Mouse (Mus musculus): ENCODE measurements at regions not wholly inside any gene's neighbourhood (a gene's known extent, or its start where the extent isn't known, plus 50 kb on each side); places are given as distances from the start of the nearest gene placed in this dataset.

- no peaks in the 10 kb centered on the region for H3K9me3 ChIP-seq (replicated peaks; ENCODE audit: control insufficient read depth, low read length)
- H3K4me3 ChIP-seq (ENCODE audit: low read depth, low read length): no peak overlapping the region
- no peaks in the 10 kb centered on the region for H3K27me3 ChIP-seq (ENCODE audit: control insufficient read depth, insufficient read depth, low read length)
- H3K27ac ChIP-seq (ENCODE audit: low read depth, low read length): no peak overlapping the region
- WGBS (ENCODE audit: insufficient replicate concordance): 70% methylated on average over 4 of the region's 4 CpGs
- H3K4me1 ChIP-seq (ENCODE audit: control insufficient read depth, insufficient read depth, low read length): no peaks in the 10 kb centered on the region
- no peak overlapping the region for H3K4me2 ChIP-seq
- ATAC-seq (replicated peaks; ENCODE audit: insufficient number of reproducible peaks, low FRiP score, low TSS enrichment): no peak
- no peaks in the 10 kb centered on the region for H3K36me3 ChIP-seq (ENCODE audit: control insufficient read depth, insufficient read depth, low read length)
- no peak overlapping the region for H3K9ac ChIP-seq (ENCODE audit: low read depth, low read length)
Observed at GRCm38 (mm10) chr1:61277170-61277710, 299.5 kb downstream of the Icos start.

- Histone ChIP-seq H3K27ac (ENCODE audit: low read depth, low read length) (no peak overlapping the region), H3K27me3 (ENCODE audit: control insufficient read depth, insufficient read depth, low read length) (no peaks in the 10 kb centered on the region), H3K9me3 (replicated peaks; ENCODE audit: control insufficient read depth, low read length) (no peaks in the 10 kb centered on the region; the same call in 1 of the 2 replicates), H3K9ac (ENCODE audit: low read depth, low read length) (no peak overlapping the region), H3K36me3 (ENCODE audit: control insufficient read depth, insufficient read depth, low read length) (no peaks in the 10 kb centered on the region), H3K4me1 (ENCODE audit: control insufficient read depth, insufficient read depth, low read length) (no peaks in the 10 kb centered on the region), H3K4me3 (ENCODE audit: low read depth, low read length) (no peak overlapping the region), H3K4me2 (no peak overlapping the region)
- 81% methylated on average over 3 of the region's 3 CpGs for whole genome bisulfite sequencing (ENCODE audit: insufficient replicate concordance)
- no peak for ATAC-seq (replicated peaks; ENCODE audit: insufficient number of reproducible peaks, low FRiP score, low TSS enrichment)
Observed at GRCm38 (mm10) chr1:61288185-61288584, 310.5 kb downstream of the Icos start.

- Histone ChIP-seq H3K27me3 (ENCODE audit: control insufficient read depth, insufficient read depth, low read length) (no peaks in the 10 kb centered on the region), H3K4me3 (ENCODE audit: low read depth, low read length) (no peak overlapping the region), H3K4me2 (no peak overlapping the region), H3K9ac (ENCODE audit: low read depth, low read length) (no peak overlapping the region), H3K9me3 (replicated peaks; ENCODE audit: control insufficient read depth, low read length) (no peaks in the 10 kb centered on the region; the same call in 1 of the 2 replicates), H3K36me3 (ENCODE audit: control insufficient read depth, insufficient read depth, low read length) (no peaks in the 10 kb centered on the region), H3K27ac (ENCODE audit: low read depth, low read length) (no peak overlapping the region), H3K4me1 (ENCODE audit: control insufficient read depth, insufficient read depth, low read length) (0 out of 2 replicates have a peak, but pooled peaks cover 2% of the 10 kb centered on the region)
- 79% methylated on average over 6 of the region's 6 CpGs for WGBS (ENCODE audit: insufficient replicate concordance)
- no peak for ATAC-seq (replicated peaks; ENCODE audit: insufficient number of reproducible peaks, low FRiP score, low TSS enrichment)
Observed at GRCm38 (mm10) chr1:61288946-61289345, 311.2 kb downstream of the Icos start.

GRCm38 (mm10) chr1:61289552-61289951, 311.8 kb downstream of the Icos start:
- no peak overlapping the region for H3K9ac ChIP-seq (ENCODE audit: low read depth, low read length)
- H3K4me3 ChIP-seq (ENCODE audit: low read depth, low read length): no peak overlapping the region
- no peak overlapping the region for H3K4me2 ChIP-seq
- 71% methylated on average over 4 of the region's 4 CpGs for WGBS (ENCODE audit: insufficient replicate concordance)
- no peaks in the 10 kb centered on the region for H3K27me3 ChIP-seq (ENCODE audit: control insufficient read depth, insufficient read depth, low read length)
- no peak overlapping the region for H3K27ac ChIP-seq (ENCODE audit: low read depth, low read length)
- no peak for ATAC-seq (replicated peaks; ENCODE audit: insufficient number of reproducible peaks, low FRiP score, low TSS enrichment)
- no peaks in the 10 kb centered on the region; the same call in 1 of the 2 replicates for H3K9me3 ChIP-seq (replicated peaks; ENCODE audit: control insufficient read depth, low read length)
- H3K4me1 ChIP-seq (ENCODE audit: control insufficient read depth, insufficient read depth, low read length): 0 out of 2 replicates have a peak, but pooled peaks cover 2% of the 10 kb centered on the region
- no peaks in the 10 kb centered on the region for H3K36me3 ChIP-seq (ENCODE audit: control insufficient read depth, insufficient read depth, low read length)

- no peak overlapping the region for H3K4me3 ChIP-seq (ENCODE audit: low read depth, low read length)
Observed at GRCm38 (mm10) chr1:61293106-61293505, 315.4 kb downstream of the Icos start.

GRCm38 (mm10) chr1:61295219-61295618, 317.5 kb downstream of the Icos start:
- H3K4me2 ChIP-seq: no peak overlapping the region
- no peak overlapping the region for H3K27ac ChIP-seq (ENCODE audit: low read depth, low read length)
- ATAC-seq (replicated peaks; ENCODE audit: insufficient number of reproducible peaks, low FRiP score, low TSS enrichment): no peak
- H3K9me3 ChIP-seq (replicated peaks; ENCODE audit: control insufficient read depth, low read length): no peaks in the 10 kb centered on the region; the same call in 1 of the 2 replicates
- H3K9ac ChIP-seq (ENCODE audit: low read depth, low read length): no peak overlapping the region
- no peaks in the 10 kb centered on the region for H3K36me3 ChIP-seq (ENCODE audit: control insufficient read depth, insufficient read depth, low read length)
- WGBS (ENCODE audit: insufficient replicate concordance): 84% methylated on average over 3 of the region's 3 CpGs
- no peak overlapping the region for H3K4me3 ChIP-seq (ENCODE audit: low read depth, low read length)
- H3K27me3 ChIP-seq (ENCODE audit: control insufficient read depth, insufficient read depth, low read length): peaks cover 8% of the 10 kb centered on the region
- 0 out of 2 replicates have a peak, but pooled peaks cover 2% of the 10 kb centered on the region for H3K4me1 ChIP-seq (ENCODE audit: control insufficient read depth, insufficient read depth, low read length)

More at GRCm38 (mm10) chr1:61293106-61293505, 315.4 kb downstream of the Icos start:
- Histone ChIP-seq H3K9me3 (replicated peaks; ENCODE audit: control insufficient read depth, low read length) (no peaks in the 10 kb centered on the region; the same call in 1 of the 2 replicates), H3K4me1 (ENCODE audit: control insufficient read depth, insufficient read depth, low read length) (0 out of 2 replicates have a peak, but pooled peaks cover 2% of the 10 kb centered on the region), H3K36me3 (ENCODE audit: control insufficient read depth, insufficient read depth, low read length) (no peaks in the 10 kb centered on the region), H3K27me3 (ENCODE audit: control insufficient read depth, insufficient read depth, low read length) (peaks cover 8% of the 10 kb centered on the region), H3K9ac (ENCODE audit: low read depth, low read length) (no peak overlapping the region), H3K4me2 (no peak overlapping the region), H3K27ac (ENCODE audit: low read depth, low read length) (no peak overlapping the region)
- ATAC-seq (replicated peaks; ENCODE audit: insufficient number of reproducible peaks, low FRiP score, low TSS enrichment): no peak
- WGBS (ENCODE audit: insufficient replicate concordance): 46% methylated on average over 5 of the region's 5 CpGs

- Histone ChIP-seq H3K27ac (ENCODE audit: low read depth, low read length) (no peak overlapping the region), H3K9ac (ENCODE audit: low read depth, low read length) (no peak overlapping the region), H3K36me3 (ENCODE audit: control insufficient read depth, insufficient read depth, low read length) (no peaks in the 10 kb centered on the region), H3K9me3 (replicated peaks; ENCODE audit: control insufficient read depth, low read length) (no peaks in the 10 kb centered on the region; the same call in 1 of the 2 replicates), H3K4me3 (ENCODE audit: low read depth, low read length) (no peak overlapping the region), H3K4me1 (ENCODE audit: control insufficient read depth, insufficient read depth, low read length) (0 out of 2 replicates have a peak, but pooled peaks cover 2% of the 10 kb centered on the region), H3K4me2 (no peak overlapping the region), H3K27me3 (ENCODE audit: control insufficient read depth, insufficient read depth, low read length) (peaks cover 8% of the 10 kb centered on the region)
- no peak for ATAC-seq (replicated peaks; ENCODE audit: insufficient number of reproducible peaks, low FRiP score, low TSS enrichment)
- WGBS (ENCODE audit: insufficient replicate concordance): 64% methylated on average over 4 of the region's 4 CpGs
Observed at GRCm38 (mm10) chr1:61296831-61297230, 319.1 kb downstream of the Icos start.

- Histone ChIP-seq H3K9ac (ENCODE audit: low read depth, low read length) (no peak overlapping the region), H3K4me2 (no peak overlapping the region), H3K9me3 (replicated peaks; ENCODE audit: control insufficient read depth, low read length) (no peaks in the 10 kb centered on the region), H3K27me3 (ENCODE audit: control insufficient read depth, insufficient read depth, low read length) (peaks cover 8% of the 10 kb centered on the region), H3K27ac (ENCODE audit: low read depth, low read length) (no peak overlapping the region), H3K4me3 (ENCODE audit: low read depth, low read length) (no peak overlapping the region), H3K36me3 (ENCODE audit: control insufficient read depth, insufficient read depth, low read length) (no peaks in the 10 kb centered on the region), H3K4me1 (ENCODE audit: control insufficient read depth, insufficient read depth, low read length) (0 out of 2 replicates have a peak, but pooled peaks cover 2% of the 10 kb centered on the region)
- WGBS (ENCODE audit: insufficient replicate concordance): 74% methylated on average over 3 of the region's 3 CpGs
- no peak for ATAC-seq (replicated peaks; ENCODE audit: insufficient number of reproducible peaks, low FRiP score, low TSS enrichment)
Observed at GRCm38 (mm10) chr1:61297361-61297760, 319.6 kb downstream of the Icos start.

- Histone ChIP-seq H3K4me3 (ENCODE audit: low read depth, low read length) (no peak overlapping the region), H3K9me3 (replicated peaks; ENCODE audit: control insufficient read depth, low read length) (no peaks in the 10 kb centered on the region), H3K9ac (ENCODE audit: low read depth, low read length) (no peak overlapping the region), H3K4me1 (ENCODE audit: control insufficient read depth, insufficient read depth, low read length) (0 out of 2 replicates have a peak, but pooled peaks cover 2% of the 10 kb centered on the region), H3K27me3 (ENCODE audit: control insufficient read depth, insufficient read depth, low read length) (peaks cover 8% of the 10 kb centered on the region), H3K36me3 (ENCODE audit: control insufficient read depth, insufficient read depth, low read length) (no peaks in the 10 kb centered on the region), H3K4me2 (no peak overlapping the region), H3K27ac (ENCODE audit: low read depth, low read length) (no peak overlapping the region)
- ATAC-seq (replicated peaks; ENCODE audit: insufficient number of reproducible peaks, low FRiP score, low TSS enrichment): no peak
- 34% methylated on average over 3 of the region's 3 CpGs for WGBS (ENCODE audit: insufficient replicate concordance)
Observed at GRCm38 (mm10) chr1:61298064-61298463, 320.3 kb downstream of the Icos start.
